Mouse (Mus musculus): ENCODE measurements around the gene Ten1. TPM values are rescaled to one million over a fixed set of nuclear protein-coding genes. Genes with fewer than 3 reads are reported as not detected.

Gene Ten1
- polyA plus RNA-seq, 1 experiment = 27.7 TPM

GRCm38 (mm10) chr11:116196866-116197583 is 1.6 kb upstream of the Ten1 start:
- H3K27ac ChIP-seq (ENCODE audit: insufficient read depth, low read depth, low read length) = peak overlapping the region; percentile 70; the same call in 1 of the 2 replicates
- H3K27me3 ChIP-seq (ENCODE audit: control insufficient read depth, insufficient read depth, low read length) = no peaks in the 10 kb centered on the region
- 92% methylated on average over 18 of the region's 18 CpGs for WGBS
- H3K4me3 ChIP-seq (ENCODE audit: low read depth, low read length) = peak overlapping the region; percentile 75
- TF ChIP-seq CTCF (IDR thresholded peaks at IDR 0.05; ENCODE audit: extremely low read depth, insufficient read length, insufficient replicate concordance, low read depth, low read length) = no peak
- TF ChIP-seq POLR2A (IDR thresholded peaks at IDR 0.05; ENCODE audit: low read depth, low read length) = no peak
- peaks cover 13% of the 10 kb centered on the region for H3K4me1 ChIP-seq (ENCODE audit: control insufficient read depth, insufficient read depth, insufficient read length, low read length)
- peaks cover 18% of the 10 kb centered on the region for H3K36me3 ChIP-seq (ENCODE audit: control insufficient read depth, insufficient read depth, low read length)

GRCm38 (mm10) chr11:116197584-116197906 is 1.1 kb upstream of the Ten1 start:
- Histone ChIP-seq H3K4me1 (ENCODE audit: control insufficient read depth, insufficient read depth, insufficient read length, low read length) (peaks cover 15% of the 10 kb centered on the region), H3K36me3 (ENCODE audit: control insufficient read depth, insufficient read depth, low read length) (peaks cover 16% of the 10 kb centered on the region), H3K27ac (ENCODE audit: insufficient read depth, low read depth, low read length) (peak overlapping the region; percentile 70), H3K4me3 (ENCODE audit: low read depth, low read length) (peak overlapping the region; percentile 75), H3K27me3 (ENCODE audit: control insufficient read depth, insufficient read depth, low read length) (no peaks in the 10 kb centered on the region)
- WGBS = 80% methylated on average over 6 of the region's 6 CpGs
- TF ChIP-seq CTCF (IDR thresholded peaks at IDR 0.05; ENCODE audit: extremely low read depth, insufficient read length, insufficient replicate concordance, low read depth, low read length) (no peak), POLR2A (IDR thresholded peaks at IDR 0.05; ENCODE audit: low read depth, low read length) (0 out of 2 replicates have a peak, but pooled peaks have one; percentile 23)

GRCm38 (mm10) chr11:116198132-116198531 is 523 bp upstream of the Ten1 start:
- Histone ChIP-seq H3K36me3 (ENCODE audit: control insufficient read depth, insufficient read depth, low read length) (peaks cover 16% of the 10 kb centered on the region), H3K27ac (ENCODE audit: insufficient read depth, low read depth, low read length) (peak overlapping the region; percentile 88), H3K4me1 (ENCODE audit: control insufficient read depth, insufficient read depth, insufficient read length, low read length) (peaks cover 15% of the 10 kb centered on the region), H3K4me3 (ENCODE audit: low read depth, low read length) (peak overlapping the region; percentile 89), H3K27me3 (ENCODE audit: control insufficient read depth, insufficient read depth, low read length) (no peaks in the 10 kb centered on the region)
- 8% methylated on average over 13 of the region's 13 CpGs for WGBS
- TF ChIP-seq POLR2A (IDR thresholded peaks at IDR 0.05; ENCODE audit: low read depth, low read length) (no peak), CTCF (IDR thresholded peaks at IDR 0.05; ENCODE audit: extremely low read depth, insufficient read length, insufficient replicate concordance, low read depth, low read length) (no peak)

GRCm38 (mm10) chr11:116201151-116201550 is 2.5 kb downstream of the Ten1 start:
- 81% methylated on average over 2 of the region's 2 CpGs for WGBS
- Histone ChIP-seq H3K4me3 (ENCODE audit: low read depth, low read length) (no peak overlapping the region), H3K27me3 (ENCODE audit: control insufficient read depth, insufficient read depth, low read length) (no peaks in the 10 kb centered on the region), H3K36me3 (ENCODE audit: control insufficient read depth, insufficient read depth, low read length) (peaks cover 13% of the 10 kb centered on the region), H3K27ac (ENCODE audit: insufficient read depth, low read depth, low read length) (peak overlapping the region; percentile 28; the same call in 1 of the 2 replicates), H3K4me1 (ENCODE audit: control insufficient read depth, insufficient read depth, insufficient read length, low read length) (peaks cover 9% of the 10 kb centered on the region; the same call in 1 of the 2 replicates)
- TF ChIP-seq CTCF (IDR thresholded peaks at IDR 0.05; ENCODE audit: extremely low read depth, insufficient read length, insufficient replicate concordance, low read depth, low read length) (no peak), POLR2A (IDR thresholded peaks at IDR 0.05; ENCODE audit: low read depth, low read length) (no peak)

GRCm38 (mm10) chr11:116203150-116203549 is 4.5 kb downstream of the Ten1 start:
- no peak for TF ChIP-seq CTCF (IDR thresholded peaks at IDR 0.05; ENCODE audit: extremely low read depth, insufficient read length, insufficient replicate concordance, low read depth, low read length)
- no peak for TF ChIP-seq POLR2A (IDR thresholded peaks at IDR 0.05; ENCODE audit: low read depth, low read length)
- H3K36me3 ChIP-seq (ENCODE audit: control insufficient read depth, insufficient read depth, low read length) = peaks cover 3% of the 10 kb centered on the region
- WGBS = 65% methylated on average over 3 of the region's 3 CpGs
- H3K27me3 ChIP-seq (ENCODE audit: control insufficient read depth, insufficient read depth, low read length) = no peaks in the 10 kb centered on the region
- H3K27ac ChIP-seq (ENCODE audit: insufficient read depth, low read depth, low read length) = no peak overlapping the region
- H3K4me1 ChIP-seq (ENCODE audit: control insufficient read depth, insufficient read depth, insufficient read length, low read length) = peaks cover 9% of the 10 kb centered on the region; the same call in 1 of the 2 replicates
- H3K4me3 ChIP-seq (ENCODE audit: low read depth, low read length) = no peak overlapping the region

GRCm38 (mm10) chr11:116206678-116207077 is 8.0 kb downstream of the Ten1 start:
- no peak overlapping the region for H3K27ac ChIP-seq (ENCODE audit: insufficient read depth, low read depth, low read length)

GRCm38 (mm10) chr11:116208660-116209059 is 10.0 kb downstream of the Ten1 start:
- H3K27me3 ChIP-seq (ENCODE audit: control insufficient read depth, insufficient read depth, low read length) = no peaks in the 10 kb centered on the region
- TF ChIP-seq POLR2A (IDR thresholded peaks at IDR 0.05; ENCODE audit: low read depth, low read length) (no peak), CTCF (IDR thresholded peaks at IDR 0.05; ENCODE audit: extremely low read depth, insufficient read length, insufficient replicate concordance, low read depth, low read length) (no peak)
- H3K4me3 ChIP-seq (ENCODE audit: low read depth, low read length) = no peak overlapping the region
- 87% methylated on average over 3 of the region's 3 CpGs for WGBS
- peak overlapping the region; percentile 99 for H3K27ac ChIP-seq (ENCODE audit: insufficient read depth, low read depth, low read length)
- H3K4me1 ChIP-seq (ENCODE audit: control insufficient read depth, insufficient read depth, insufficient read length, low read length) = peaks cover 20% of the 10 kb centered on the region
- H3K36me3 ChIP-seq (ENCODE audit: control insufficient read depth, insufficient read depth, low read length) = peaks cover 3% of the 10 kb centered on the region

More at GRCm38 (mm10) chr11:116206678-116207077, 8.0 kb downstream of the Ten1 start:
- TF ChIP-seq CTCF (IDR thresholded peaks at IDR 0.05; ENCODE audit: extremely low read depth, insufficient read length, insufficient replicate concordance, low read depth, low read length) (no peak), POLR2A (IDR thresholded peaks at IDR 0.05; ENCODE audit: low read depth, low read length) (no peak)
- H3K27me3 ChIP-seq (ENCODE audit: control insufficient read depth, insufficient read depth, low read length) = no peaks in the 10 kb centered on the region
- no peak overlapping the region for H3K4me3 ChIP-seq (ENCODE audit: low read depth, low read length)
- peaks cover 3% of the 10 kb centered on the region for H3K36me3 ChIP-seq (ENCODE audit: control insufficient read depth, insufficient read depth, low read length)
- peaks cover 17% of the 10 kb centered on the region for H3K4me1 ChIP-seq (ENCODE audit: control insufficient read depth, insufficient read depth, insufficient read length, low read length)
- 84% methylated on average over 4 of the region's 4 CpGs for WGBS

All from small intestine, adult 2 months (tissue).